Mouse (Mus musculus): Measurements from ENCODE around the gene Doc2g.
"Not testable (repeated sequence)": the region's sequence is repeated elsewhere in the genome, so short reads cannot be mapped to it uniquely, and the experiment has no call there.

The Doc2g gene

DNA sequence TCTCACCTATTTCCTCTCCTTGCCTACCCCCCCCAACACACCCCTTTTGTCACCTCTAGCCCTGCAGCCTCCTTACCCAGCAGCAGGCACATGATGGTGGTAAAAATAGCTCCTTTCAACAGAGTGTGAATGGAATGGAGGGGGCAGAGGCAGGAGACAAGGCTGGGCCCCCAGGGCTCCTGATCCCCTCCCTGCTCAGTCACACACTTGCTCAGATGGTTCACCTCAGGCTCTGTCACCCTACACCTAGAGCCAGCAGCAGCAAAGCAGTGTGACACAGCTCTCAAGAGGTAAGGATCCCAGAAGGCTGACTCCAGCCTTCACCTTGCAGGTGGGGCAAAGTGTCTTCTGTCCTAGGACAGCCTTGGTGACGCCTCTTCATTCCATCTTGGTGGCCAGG lies at the start of gene Doc2g:
Doc2g (plus strand) TSS at position 202 of the 400 bp plus-strand sequence.
- no peak for DNase-seq

- no peak for DNase-seq
Observed at GRCm38 (mm10) chr19:3955033-3955432, 48.1 kb upstream of the Doc2g start.

- DNase-seq = no peak
Observed at GRCm38 (mm10) chr19:3955804-3956203, 47.3 kb upstream of the Doc2g start.

- not testable (repeated sequence) for DNase-seq
Observed at GRCm38 (mm10) chr19:3957296-3958036, 45.6 kb upstream of the Doc2g start.

DNA sequence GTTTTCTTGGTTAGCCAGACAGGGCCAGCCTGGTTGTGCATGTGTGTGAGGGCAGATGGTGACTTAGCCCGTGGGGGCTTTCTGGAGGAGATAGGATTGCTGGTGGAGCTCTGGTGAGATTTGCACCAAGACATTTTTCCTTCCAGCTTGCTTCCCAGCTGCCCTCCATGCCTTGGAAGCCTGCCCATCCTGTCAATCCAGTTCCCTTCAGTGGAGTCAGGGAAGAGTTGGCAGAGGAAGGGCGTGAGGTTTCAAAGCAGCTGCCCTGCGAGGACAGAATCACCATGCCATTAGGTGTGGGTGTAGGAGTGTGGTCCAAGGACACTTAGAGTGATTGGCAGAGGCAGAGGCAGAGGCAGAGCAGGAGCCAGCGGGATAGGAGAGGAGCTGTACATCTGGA lies 44.6 kb upstream of the Doc2g start, which contains the start of gene Aldh3b3:
Aldh3b3 (plus strand) TSS at position 176 of the 400 bp plus-strand sequence.
- DNase-seq = no peak

- no peak for DNase-seq
Observed at GRCm38 (mm10) chr19:3959030-3959429, 44.1 kb upstream of the Doc2g start.

- no peak for DNase-seq
Observed at GRCm38 (mm10) chr19:3960211-3960610, 42.9 kb upstream of the Doc2g start.

DNA sequence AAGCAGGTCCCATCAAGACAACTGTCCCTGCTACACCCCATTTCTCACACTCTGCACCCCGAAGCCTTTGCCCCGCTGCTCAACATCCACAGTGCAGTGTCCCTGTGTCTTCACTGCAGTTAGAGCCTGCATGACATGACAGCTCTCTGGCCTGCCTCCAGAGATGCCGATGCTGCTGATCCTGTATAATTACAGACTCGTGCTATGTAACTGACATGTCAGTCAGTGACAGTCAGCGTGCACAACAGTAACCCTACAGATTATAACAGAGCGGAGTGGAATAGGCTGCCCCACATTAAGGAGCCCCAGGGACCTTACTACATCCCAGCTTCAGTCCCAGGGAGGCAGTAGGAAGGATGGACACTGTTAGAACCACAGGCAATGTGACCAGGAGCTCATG lies 41.3 kb upstream of the Doc2g start:
- DNase-seq = not testable (repeated sequence)

DNA sequence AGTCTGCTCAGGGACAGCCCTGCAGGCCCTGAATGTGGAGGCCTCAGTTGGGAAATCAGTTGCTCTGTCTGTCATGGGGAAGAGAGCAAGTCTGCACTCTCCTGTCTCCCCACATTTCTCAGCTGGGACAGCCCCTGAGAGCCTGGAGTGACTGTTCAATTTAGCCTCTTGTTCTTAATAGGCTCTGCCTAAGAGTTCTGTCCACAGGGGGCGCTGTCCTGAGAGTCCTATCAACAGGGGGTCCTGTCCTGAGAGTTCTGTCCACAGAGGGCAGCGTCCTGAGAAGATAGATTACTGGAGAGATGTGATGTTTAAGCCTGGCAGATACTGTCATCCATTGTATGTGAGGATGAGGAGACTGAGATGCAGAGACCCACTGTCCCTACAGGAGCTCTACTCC lies 40.6 kb upstream of the Doc2g start:
- DNase-seq = peak; percentile 39

DNA sequence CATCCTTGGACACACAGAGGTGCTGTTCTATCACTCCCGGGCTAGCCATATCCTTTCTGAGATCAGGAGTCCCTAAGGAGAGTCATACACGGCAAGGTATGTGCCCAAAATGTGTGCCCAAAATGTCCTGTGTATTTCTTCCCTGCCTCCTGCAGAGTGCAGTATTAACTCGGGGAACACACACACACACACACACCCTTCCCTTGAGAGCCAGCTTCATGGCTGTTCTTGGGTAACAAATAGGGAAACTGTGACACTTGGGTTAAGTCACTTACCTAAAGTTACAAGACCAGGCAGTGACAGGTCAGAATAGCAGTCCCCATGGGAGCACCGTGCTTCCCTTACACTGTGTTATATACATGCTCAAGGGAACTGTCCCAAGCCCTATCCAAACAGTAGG lies 39.1 kb upstream of the Doc2g start:
- DNase-seq = no peak

- peak; percentile 28 for DNase-seq
Observed at GRCm38 (mm10) chr19:3966330-3967075, 36.6 kb upstream of the Doc2g start.

GRCm38 (mm10) chr19:3967258-3967657 lies 35.9 kb upstream of the Doc2g start:
- DNase-seq = no peak

DNA sequence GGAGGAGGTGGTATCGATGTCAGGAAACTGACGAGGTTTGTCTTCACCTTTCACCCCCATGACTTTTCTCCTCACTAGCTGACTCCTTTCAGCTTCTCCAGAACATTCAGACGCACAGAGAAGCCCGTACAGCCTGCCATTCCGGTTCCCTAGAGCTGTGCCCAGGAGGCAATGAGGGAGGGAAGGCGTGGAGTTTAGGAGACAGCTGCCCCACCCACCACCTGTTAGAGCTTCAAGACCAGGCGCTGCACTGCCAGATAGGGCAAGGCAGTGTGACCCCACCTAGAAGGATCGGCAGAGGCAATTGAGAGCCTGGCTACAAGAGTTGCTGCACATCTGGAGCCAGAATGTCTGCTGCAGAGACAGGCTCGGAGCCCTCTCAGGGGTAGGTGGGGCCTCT lies 30.9 kb upstream of the Doc2g start, which contains the start of gene Aldh3b2:
Aldh3b2 (plus strand) TSS at position 100 of the 400 bp plus-strand sequence.
- DNase-seq = peak; percentile 29

DNA sequence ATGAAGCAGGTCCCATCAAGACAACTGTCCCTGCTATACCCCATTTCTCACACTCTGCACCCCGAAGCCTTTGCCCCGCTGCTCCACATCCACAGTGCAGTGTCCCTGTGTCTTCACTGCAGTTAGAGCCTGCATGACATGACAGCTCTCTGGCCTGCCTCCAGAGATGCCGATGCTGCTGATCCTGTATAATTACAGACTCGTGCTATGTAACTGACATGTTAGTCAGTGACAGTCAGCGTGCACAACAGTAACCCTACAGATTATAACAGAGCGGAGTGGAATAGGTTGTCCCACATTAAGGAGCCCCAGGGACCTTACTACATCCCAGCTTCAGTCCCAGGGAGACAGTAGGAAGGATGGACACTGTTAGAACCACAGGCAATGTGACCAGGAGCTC lies 28.5 kb upstream of the Doc2g start:
- DNase-seq = not testable (repeated sequence)

DNA sequence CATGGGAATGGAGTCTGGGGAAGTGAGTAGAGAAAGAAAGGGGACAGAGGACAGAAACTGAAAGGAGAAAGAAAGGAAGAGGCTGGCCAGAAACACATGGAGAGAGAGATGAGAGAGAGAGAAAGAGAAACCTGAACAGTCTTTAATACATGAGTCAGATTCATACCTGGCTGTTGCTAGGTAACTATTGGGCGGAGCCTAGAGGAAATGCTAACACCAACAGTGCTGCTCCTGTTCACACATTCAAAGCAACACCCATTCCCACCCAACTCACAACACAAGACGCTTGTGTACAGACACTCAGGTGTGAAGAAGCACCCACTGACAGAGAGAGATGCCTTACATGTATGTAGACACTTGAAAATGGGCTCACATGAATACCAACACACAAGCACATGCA lies 27.2 kb upstream of the Doc2g start:
- DNase-seq = no peak

- DNase-seq = peak; percentile 89
Observed at GRCm38 (mm10) chr19:3980309-3980708, 22.8 kb upstream of the Doc2g start.

- DNase-seq = no peak
Observed at GRCm38 (mm10) chr19:3980917-3981316, 22.2 kb upstream of the Doc2g start.

- DNase-seq = peak; percentile 31
Observed at GRCm38 (mm10) chr19:3983527-3984200, 19.4 kb upstream of the Doc2g start.

GRCm38 (mm10) chr19:3985261-3985681 lies 17.8 kb upstream of the Doc2g start:
- DNase-seq = peak; percentile 59

GRCm38 (mm10) chr19:3986334-3986733 lies 16.8 kb upstream of the Doc2g start, which contains the start of gene Acy3:
Gene Acy3 (plus strand): TSS chr19:3986570.
- DNase-seq = peak; percentile 70

DNA sequence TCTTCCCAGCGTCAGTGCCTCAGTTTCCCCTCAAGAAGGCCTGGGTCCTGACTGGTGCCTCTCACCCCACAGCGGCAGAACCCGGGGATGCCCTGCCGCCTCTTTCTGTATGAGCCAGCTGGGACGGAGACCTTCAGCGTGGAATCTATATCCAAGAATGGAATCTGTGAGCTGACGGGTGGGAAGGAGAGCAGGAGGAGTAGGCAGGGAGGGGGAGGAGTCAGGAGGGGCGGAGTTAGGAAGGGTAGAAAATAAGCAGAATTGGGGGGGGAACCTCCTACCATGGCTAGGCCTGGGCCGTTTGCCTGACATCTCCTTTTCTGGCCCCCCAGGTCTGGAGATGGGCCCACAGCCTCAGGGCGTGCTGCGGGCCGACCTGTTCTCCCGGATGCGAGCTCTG lies 15.0 kb upstream of the Doc2g start:
- DNase-seq = no peak

- DNase-seq = no peak
Observed at GRCm38 (mm10) chr19:3988750-3989149, 14.4 kb upstream of the Doc2g start.

DNA sequence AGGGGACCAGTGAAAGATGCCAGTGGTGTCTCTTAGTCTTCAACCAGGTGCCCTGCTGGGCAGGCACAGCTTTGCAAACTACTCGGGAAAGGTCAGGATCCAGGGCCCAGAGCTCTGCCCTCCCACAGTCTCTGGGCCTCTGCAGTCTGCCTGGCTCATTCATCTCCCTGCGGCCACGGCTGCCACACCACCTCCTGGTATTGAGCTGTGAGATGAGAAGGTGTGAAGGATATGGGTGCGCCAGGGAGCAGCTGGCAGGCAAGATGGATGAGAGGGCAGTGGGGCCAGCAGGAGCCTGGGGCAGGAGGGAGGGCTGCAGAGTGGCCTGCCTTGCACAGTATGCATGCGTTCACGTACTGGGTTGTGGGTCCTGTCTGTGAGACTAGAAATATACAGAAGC lies 12.3 kb upstream of the Doc2g start:
- no peak for DNase-seq

All from embryo, embryonic 11 days (tissue).